Mouse (Mus musculus) MEL (cell line): ENCODE measurements around the gene Gm3646. TPM values are rescaled to one million over a fixed set of nuclear protein-coding genes. Genes with fewer than 3 reads are reported as not detected.

Source experiments
- polyA plus RNA-seq, 2 experiments: library from polyadenylated mRNA; stranded (reverse) in 1 of 2; unstranded in 1 of 2; fragments of >175 nt in 1 of 2; fragments of >200 nt in 1 of 2; gene quantifications; 2 replicates each; pipeline versions ENCODE4 v1.2.1 to v1.2.4; 2012; ENCODE audit warnings: low replicate concordance in 2 of 2, low read depth in 1 of 2; ENCODE audit not compliant: insufficient read length in 2 of 2, insufficient read depth in 1 of 2, missing spikeins in 1 of 2
- total RNA-seq: library from RNA; depleted of rRNA; stranded (reverse); fragments of 300-350 nt; gene quantifications from 2 replicates; pipeline ENCODE4 v1.2.3, GENCODE M21; 2012; rRNA removed

Gene Gm3646
- total and polyA plus RNA-seq, 3 experiments: not detected

Other genes starting within 250 kb of the Gm3646 start
- gene Rnf149, start 227.9 kb downstream of the Gm3646 start, total RNA-seq: 33.0 and 37.1 TPM in 2 replicates
- 10 to 100 TPM in 1 of 2 experiments, not detected in 1; 46.4 TPM for gene Rnf149, start 227.9 kb downstream of the Gm3646 start, polyA plus RNA-seq
- gene Creg2, start 153.9 kb downstream of the Gm3646 start, total RNA-seq: not detected in 2 replicates
- gene Creg2, start 153.9 kb downstream of the Gm3646 start, polyA plus RNA-seq: not detected
- not detected in 2 replicates for gene Rfx8, start 84.3 kb downstream of the Gm3646 start, total RNA-seq
- gene Rfx8, start 84.3 kb downstream of the Gm3646 start, polyA plus RNA-seq: not detected
- gene Map4k4, start 95.6 kb upstream of the Gm3646 start, total RNA-seq: 0.04 TPM in 1 of 2 replicates, not detected in the other
- gene Map4k4, start 95.6 kb upstream of the Gm3646 start, polyA plus RNA-seq: under 1 TPM in 1 of 2 experiments, not detected in 1; 0.21 TPM